Mouse (Mus musculus) heart, postnatal 14 days (tissue): Measurements from ENCODE around the gene Pym1. TPM values are rescaled to one million over a fixed set of nuclear protein-coding genes. Genes with fewer than 3 reads are reported as not detected.
A peak's percentile ranks its signal among the peaks of the same experiment; 100 is the strongest.
"Not testable (repeated sequence)": the region's sequence is repeated elsewhere in the genome, so short reads cannot be mapped to it uniquely, and the experiment has no call there.

Source experiments
- DNase-seq, 2 experiments: peaks; one replicate each; pipeline ENCODE4 v3.0.0; 2021 to 2022
- intact Hi-C: fragments of 180-260 bp; cut with DNase I; formaldehyde crosslinking; loops from one replicate; pipeline ENCODE4 v1.15.1; 2025
- long read RNA-seq, 2 experiments: library from polyadenylated mRNA; stranded (forward); transcript quantifications; one replicate each; pipeline ENCODE4 v2.0.0; 2021
- total RNA-seq, 2 experiments: library from RNA; stranded (reverse); gene quantifications; 2 replicates each; pipeline ENCODE4 v1.2.3; 2021

Pym1 gene
- total RNA-seq = 1 to 10 TPM; 8.5 to 9.0 TPM
- long read RNA-seq, experiment 1, transcript Pym1-201 (3 exons, 1,156 nt) = major isoform, 5 of 8 reads
- long read RNA-seq, experiment 1, partial matches to known transcripts = 0 of 8 reads
- long read RNA-seq, experiment 1, other reads (novel, unspliced or antisense) = 2 of 8 reads
- long read RNA-seq, experiment 2 = 0 reads

DNA sequence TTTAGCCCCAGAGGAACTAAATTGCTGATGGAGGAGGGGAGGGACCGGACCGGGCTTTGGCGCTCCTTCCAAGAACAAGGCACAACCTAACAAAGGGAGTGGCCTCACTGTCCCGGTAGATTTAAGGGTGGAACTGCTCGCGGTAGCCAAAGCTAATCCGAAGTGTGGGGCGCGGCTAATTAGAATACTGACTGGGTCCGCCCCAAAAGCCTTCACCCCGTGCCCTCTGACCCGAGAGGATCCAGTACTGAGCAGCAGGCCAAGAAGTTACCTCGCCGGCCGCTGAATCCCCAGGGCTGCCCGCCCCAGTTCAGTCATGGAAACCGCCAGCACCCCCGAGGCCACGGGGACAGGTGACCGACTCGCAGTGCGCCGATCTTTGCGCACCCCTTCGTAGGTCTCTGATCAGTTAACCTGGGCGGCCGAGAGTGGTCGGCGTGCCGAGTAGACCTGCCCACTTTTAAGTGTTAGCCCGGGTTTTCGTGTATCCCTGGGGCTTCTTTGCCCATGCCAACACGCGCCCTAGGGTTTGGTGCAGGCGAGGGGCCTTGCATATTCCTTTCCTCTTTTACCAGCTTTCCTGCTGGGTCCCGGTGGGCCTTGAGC lies at the start of gene Pym1:
Pym1 (plus strand) TSS at position 244 of the 606 bp plus-strand sequence.
- DNase-seq = peak; percentile 71
- intact Hi-C loops = loop anchor here (2.0 kb wide), 1 partner anchor 57 kb away; the partner anchor contains the start of genes Dnajc14 and Tmem198b

DNA sequence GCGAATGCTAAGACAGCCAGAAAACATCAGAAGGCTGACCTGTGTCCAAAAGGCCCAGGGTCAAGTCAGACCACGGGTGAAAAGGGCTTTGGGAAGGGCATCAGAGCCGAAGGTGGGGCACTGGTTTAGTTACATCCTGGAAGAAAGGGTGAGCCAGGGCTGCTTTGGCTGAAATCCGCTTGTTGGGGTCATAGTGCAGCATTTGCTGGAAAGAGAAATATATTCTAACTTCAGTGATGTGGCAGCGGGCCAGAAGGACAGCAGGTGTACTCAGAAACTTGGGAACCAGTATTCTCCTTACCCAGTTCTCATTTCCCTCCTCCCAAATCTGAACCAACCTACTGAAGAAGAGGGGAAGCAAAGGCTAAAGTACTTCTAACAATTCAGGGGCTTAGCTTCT lies 48.7 kb upstream of the Pym1 start:
- no peak for DNase-seq
- intact Hi-C loops = no loop called here

DNA sequence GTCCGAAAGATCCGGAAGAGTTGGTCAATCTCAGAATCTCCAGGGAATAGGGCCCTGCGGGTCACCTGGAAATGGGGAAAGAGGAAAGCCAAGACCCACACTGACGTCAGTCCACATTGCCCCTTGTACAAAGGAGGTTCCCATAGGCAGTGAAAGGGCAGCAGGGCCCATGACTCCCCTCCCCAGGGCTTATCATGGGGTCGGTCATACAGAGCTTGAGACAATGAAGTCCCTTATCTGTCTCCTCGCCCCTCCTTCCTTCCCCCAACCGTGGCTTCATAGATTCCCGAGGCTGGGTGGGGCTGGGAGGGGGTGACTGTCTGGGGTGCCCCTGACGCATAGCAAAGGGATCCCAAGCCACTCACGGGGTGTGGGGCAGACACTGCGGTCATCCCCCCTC lies 48.1 kb upstream of the Pym1 start:
- no peak for DNase-seq
- intact Hi-C loops = no loop called here

DNA sequence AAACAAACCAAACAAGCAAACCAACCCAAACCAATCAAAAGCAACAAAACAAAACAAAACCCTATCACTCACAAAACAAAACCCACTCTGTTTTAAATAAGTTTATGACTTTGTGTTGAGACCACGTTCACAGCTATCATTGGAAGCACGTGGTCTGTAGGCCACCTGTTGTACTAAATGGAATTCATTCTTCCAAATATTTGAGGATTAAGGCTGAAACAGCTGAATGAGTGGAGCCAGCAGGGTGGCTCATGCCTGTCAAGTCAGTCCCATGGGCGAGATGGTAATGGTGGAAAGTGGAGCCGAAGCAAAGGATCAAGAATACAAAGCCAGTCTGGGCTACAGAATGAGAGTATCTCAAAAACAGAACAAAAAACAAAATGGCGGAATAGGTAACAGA lies 47.0 kb upstream of the Pym1 start:
- intact Hi-C loops = no loop called here
- no peak for DNase-seq

DNA sequence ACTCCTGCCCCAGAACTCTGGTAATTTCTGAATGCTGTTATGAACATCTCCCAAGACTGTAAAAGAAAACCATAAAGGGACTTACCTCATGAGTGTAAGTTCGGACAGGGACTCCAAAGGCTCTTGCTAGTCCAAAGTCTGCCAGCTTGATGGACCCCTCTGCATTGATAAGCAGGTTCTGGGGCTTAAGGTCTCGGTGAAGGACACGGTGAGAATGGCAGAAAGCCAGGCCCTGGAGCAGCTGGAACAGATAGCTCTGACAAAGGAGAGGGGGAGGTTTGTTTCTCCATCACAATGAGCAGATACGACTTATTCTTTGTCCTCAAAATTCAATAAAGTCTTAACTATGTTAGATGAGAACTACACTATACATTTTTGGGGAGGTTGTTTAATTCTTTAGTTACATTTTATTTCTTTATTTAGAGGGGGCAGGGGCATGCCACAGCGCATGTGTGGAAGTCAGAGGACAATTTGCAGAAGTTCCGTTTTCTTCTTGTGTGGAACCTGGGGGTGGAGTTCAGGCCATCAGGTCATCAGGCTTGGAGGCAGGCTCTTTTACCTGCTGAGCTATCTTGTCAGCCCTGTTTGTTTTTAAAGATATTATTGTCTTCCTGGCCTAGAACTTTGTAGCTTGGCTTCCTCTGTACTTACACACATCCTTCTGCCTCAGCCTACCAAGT lies 45.2 kb upstream of the Pym1 start:
- no peak for DNase-seq
- intact Hi-C loops = no loop called here

DNA sequence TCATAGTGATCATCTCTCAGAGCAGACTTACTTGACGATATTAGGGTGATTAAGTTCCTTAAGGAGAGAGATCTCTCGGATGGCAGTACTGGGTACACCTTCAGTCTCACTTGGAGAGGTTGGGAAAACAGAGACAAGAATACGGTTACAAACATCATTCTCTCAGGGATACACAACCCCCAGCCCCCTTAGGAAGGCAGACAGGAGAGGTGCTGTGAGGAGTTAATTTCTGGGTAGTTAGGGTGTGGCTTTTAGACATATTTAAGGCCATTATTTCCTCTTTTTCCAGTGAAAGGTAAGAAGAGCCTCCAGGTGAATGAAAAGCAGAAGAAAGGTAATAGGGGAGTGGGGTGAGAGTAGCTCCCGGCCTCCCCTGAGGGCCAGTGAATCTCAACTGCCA lies 43.8 kb upstream of the Pym1 start, which contains the start of gene Pmel:
Pmel (plus strand) TSS at position 301 of the 400 bp plus-strand sequence.
- intact Hi-C loops = no loop called here
- no peak for DNase-seq

DNA sequence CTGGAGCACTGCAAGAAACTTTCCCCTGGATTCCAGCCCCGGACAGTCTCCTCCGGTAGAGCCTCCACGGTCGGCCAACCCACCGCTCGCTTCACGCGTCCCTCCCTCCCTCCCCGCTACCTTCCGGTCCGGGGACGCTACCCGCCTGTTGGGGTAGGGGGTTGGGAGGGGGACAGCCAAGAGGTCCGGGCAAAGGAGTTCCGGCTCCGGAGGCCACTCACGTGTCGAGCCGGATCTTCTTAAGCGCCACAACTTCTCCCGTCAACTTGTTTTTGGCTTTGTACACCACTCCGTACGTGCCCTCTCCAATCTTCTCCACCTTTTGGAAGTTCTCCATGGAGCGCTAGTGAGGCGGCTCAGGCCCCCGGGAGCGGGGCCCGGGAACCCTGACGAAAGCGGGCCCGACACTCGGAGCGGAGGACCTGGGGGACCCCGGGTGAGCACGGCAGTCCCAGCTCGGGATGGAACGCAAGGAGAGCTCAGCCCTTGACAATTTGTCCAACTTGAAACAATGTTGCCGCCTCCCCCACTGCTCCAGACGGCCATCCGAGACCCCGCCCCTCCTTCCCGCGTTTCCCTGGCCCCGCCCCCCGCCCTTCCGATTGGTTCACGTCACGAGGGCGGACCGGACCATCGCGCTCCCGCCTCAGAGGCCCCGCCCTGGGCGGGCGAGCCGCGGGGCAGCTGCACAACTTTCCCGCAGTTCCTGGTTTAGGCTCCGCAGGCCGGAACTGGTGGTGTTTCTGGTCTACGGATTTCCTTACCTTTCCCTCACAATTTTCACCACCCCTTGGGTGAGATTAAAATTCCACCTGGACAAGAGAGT lies 43.0 kb upstream of the Pym1 start, which contains the start of gene Cdk2:
Cdk2 (minus strand) TSS at position 541 of the 826 bp plus-strand sequence.
- peak; percentile 95 for DNase-seq
- intact Hi-C loops = no loop called here

DNA sequence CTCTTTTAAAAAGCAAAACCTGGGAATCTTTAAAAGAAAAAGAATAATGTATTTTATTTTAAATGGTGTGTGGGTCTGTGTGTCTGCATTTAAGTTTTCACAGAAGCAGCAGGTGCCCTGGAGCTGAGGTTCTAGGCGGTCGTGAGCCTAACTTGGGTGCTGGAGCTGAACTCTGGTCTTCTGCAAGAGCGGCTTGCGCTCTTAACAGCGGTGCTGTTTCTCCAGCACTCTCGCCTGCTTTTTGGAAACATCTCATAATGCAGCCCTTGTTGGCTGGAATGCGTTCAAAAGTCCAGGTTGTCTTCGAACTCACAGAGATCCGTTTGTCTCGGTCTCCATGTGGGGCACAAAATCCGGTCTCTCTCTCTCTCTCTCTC lies 42.4 kb upstream of the Pym1 start:
- intact Hi-C loops = no loop called here
- DNase-seq = peak in 1 of 2 experiments; percentile 39

DNA sequence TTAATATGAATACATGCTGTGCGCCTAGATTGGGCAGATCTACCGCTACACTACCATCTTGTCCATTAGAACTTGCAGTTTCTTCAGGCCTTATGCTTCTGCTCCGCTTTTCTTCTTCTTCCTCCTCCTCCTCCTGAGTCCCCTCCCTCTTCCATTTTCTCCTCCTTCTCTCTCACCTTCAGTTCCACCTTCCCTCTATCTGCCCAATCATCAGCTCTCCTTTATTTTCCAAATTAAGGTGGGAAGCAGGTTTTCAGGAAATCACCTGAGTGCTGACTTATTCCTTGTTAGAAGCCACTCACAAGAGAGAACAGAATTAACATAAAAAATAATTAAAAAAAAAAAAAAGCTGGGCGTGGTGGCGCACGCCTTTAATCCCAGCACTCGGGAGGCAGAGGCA lies 36.4 kb upstream of the Pym1 start:
- intact Hi-C loops, DNase-seq: not testable (repeated sequence)

DNA sequence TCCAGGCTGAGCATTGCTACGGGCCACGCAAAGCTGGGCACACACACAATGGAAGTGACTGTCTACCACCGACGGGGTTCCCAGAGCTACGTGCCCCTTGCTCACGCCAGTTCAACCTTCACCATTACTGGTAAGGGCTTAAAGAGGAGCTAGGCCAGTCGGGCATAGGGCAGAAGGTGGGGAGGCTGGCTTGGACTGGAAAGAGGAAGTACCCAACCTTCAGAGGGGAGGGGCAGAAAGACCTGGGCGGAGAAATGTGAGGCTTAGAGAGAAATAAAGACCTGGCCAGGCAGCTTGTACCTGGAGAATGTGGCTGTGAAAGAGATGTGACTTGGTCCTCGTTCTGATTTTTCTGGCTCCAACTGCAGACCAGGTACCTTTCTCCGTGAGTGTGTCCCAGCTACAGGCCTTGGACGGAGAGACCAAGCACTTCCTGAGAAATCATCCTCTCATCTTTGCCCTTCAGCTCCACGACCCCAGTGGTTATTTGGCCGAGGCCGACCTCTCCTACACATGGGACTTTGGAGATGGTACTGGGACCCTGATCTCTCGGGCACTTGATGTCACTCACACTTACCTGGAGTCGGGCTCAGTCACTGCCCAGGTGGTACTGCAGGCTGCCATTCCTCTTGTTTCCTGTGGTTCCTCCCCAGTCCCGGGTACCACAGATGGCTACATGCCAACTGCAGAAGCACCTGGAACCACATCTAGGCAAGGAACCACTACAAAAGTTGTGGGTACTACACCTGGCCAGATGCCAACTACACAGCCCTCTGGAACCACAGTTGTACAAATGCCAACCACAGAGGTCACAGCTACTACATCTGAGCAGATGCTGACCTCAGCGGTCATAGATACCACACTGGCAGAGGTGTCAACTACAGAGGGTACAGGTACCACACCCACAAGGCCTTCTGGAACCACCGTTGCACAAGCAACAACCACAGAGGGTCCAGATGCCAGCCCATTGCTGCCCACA lies 31.8 kb upstream of the Pym1 start:
- DNase-seq = no peak
- intact Hi-C loops = no loop called here

DNA sequence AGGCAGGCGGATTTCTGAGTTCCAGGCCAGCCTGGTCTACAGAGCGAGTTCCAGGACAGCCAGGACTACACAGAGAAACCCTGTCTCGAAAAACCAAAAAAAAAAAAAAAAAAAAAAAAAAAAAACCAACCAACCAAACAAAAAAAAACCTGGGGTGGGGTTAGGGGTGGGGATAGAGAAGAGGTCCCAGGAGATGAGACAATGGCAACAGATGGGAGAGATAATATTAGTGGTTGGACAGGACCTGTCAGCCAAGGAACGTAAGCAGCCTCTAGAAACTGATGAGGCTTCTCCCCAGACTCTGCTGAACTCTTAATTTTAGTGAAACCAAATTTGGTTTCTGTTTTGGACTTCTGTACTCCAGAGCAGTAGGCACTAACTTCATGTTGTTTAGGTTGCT lies 22.2 kb upstream of the Pym1 start:
- DNase-seq, intact Hi-C loops: not testable (repeated sequence)

DNA sequence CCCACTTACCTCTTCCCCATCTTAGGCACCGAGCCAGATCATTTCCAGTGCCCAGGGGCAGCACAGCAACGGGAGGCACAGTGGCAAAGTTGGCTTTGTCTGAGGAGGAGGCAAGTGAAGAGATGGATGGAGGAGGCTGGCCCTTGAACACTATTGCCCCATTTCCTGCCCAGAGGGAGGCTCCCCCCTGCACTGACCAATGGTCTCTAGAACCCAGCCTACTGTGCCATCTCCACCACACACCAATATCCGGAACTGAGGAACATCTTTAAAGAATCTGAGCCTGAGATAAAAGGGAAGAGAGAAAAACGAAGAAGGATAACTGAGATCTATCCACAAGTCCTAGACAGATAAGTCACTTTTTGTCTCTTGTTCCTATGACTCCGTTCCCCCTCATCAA lies 19.6 kb upstream of the Pym1 start:
- intact Hi-C loops = no loop called here
- DNase-seq = no peak

DNA sequence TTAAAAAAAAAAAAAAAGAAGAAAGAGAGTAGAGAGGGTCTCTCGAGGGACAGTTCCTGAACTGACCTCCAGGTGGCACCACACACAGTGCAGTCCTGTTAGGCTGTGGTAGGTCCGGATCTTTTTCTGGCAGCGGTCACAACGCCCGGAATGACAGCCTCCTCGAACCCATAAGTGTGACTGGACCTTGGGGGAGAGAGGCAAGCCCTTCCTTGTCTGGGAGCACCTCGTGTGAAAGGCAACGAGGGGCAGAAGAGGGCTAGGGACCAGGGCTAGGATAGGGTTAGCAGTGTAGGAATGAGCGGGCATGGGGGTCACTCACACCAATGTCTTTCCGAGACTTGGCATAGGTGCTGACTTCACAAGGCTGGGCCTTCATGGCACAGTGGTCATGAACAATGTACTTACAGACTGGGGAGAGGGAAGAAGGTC lies 16.7 kb upstream of the Pym1 start:
- DNase-seq = peak; percentile 77 to 86
- intact Hi-C loops = loop anchor here (2.0 to 10.0 kb wide), 2 partner anchors 164 to 244 kb away; no protein-coding TSS in a partner anchor

DNA sequence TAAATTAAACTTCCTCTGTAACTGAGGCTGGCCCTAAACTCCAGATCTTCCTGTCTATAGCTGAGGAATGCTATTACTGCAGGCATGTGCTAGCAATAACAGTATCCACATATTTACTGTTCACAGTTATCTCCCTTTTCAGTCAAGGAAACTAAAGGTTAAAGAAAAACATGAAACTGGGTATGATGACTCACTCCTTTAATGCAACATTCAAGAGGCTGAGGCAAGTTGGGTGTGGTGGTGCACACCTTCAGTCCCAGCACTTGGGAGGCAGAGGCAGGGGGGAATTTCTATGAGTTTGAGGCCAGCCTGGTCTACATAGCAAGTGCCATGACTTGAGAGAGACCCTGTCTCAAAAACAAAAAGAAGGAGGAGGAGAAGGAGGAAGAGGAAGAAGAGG lies 15.7 kb upstream of the Pym1 start:
- no peak for DNase-seq
- intact Hi-C loops = loop anchor here (2.0 to 10.0 kb wide), 2 partner anchors 163 to 243 kb away; no protein-coding TSS in a partner anchor

DNA sequence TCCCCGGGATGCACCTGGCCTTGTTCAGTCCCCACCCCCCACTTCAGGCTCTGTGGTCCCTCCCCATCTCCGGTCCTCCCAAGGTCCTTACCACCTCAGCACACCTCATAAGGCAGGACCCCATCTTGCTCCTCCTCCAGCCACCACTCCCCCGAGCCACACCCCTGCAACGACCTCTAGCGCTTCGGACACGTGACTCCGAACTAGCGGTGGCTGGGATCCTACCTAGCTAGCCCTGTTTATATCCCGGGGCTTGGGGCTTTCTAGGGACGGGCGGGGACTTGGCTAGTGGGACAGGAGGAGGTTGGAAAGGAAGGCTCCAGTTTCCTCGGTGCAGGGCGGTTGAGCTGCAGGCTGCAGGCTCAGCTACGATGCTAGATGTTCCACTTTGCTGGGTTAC lies 10.3 kb upstream of the Pym1 start:
- DNase-seq = no peak
- intact Hi-C loops = loop anchor here (10.0 kb wide), 1 partner anchor 237 kb away; no protein-coding TSS in a partner anchor

DNA sequence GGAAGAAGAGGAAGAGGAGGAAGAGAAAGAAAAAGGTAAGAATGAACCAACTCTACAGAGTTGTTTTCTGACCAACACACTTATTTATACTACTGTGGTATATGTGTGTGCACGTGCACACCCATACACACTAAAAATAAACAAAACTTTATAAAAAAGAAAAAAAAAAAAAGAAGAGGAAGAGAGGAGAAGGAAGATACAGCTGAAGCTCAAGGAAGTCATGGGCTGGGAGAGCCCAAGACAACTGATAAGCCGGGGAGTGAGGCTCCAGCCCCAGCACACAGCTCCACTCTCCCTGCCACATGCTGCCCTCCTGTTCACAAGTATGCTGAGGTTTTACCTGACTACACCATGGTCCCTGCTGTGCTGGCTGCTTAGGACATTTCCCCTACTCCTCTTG lies 7.4 kb upstream of the Pym1 start:
- intact Hi-C loops = no loop called here
- no peak for DNase-seq

DNA sequence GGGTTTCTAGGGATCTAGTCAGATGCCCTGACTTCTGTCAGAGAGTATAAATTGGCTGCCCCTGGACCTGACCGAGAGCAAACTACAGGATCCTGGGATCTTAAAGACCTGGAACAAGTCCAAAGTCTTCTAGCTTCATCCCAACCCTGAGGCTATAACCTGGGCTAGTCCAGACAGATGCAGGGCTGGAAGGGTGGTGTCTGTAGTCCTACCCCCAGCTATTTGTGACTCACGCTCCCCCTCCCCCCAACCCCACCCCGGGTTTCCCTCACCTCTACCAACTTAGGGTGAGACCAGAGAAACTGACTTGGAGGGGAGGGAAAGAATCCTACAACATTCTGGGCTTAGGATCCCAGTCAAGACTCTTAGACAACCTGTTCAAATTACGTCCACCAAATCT lies 5.1 kb upstream of the Pym1 start:
- DNase-seq = no peak
- intact Hi-C loops = no loop called here

DNA sequence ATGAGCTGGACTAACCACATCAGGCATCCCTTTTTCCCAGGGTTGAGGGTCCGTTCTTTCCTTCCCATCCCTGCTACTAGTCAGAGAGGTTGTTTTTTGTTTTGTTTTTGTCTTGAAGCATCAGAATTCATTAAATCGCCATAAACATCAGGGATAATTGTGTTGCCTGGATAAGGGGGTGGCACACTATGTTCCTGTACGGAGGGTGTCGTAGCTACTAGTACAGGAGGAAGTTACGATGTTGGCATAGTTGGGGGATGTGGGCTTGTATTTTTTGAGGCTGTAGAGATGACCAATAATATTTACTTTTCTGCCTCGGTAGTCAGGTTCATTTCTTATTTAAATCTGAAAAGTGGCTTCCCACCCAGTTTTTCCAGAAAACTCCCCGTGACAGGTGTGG lies 4.5 kb upstream of the Pym1 start:
- intact Hi-C loops = no loop called here
- no peak for DNase-seq

DNA sequence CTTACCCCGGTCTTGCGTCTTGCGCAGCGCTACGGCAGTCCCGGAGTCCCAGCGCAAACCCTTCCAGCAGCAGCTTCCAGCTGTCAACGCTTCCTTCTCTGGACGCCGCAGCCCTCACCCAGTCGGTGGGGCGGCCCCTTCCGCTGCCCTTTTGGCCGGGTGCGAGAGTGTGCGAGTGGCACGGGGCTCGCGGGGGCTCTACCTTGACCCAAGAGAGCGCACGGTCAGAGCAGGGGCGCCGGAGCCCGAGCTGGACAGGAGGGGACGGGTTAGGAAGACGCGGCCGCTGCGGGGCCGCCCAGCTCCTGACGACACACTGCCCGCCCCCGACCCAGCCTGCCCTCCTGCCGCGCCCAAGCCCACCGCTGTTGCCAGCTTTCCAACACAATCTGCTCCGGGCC lies 3.9 kb upstream of the Pym1 start:
- intact Hi-C loops = no loop called here
- DNase-seq = peak; percentile 73 to 78

DNA sequence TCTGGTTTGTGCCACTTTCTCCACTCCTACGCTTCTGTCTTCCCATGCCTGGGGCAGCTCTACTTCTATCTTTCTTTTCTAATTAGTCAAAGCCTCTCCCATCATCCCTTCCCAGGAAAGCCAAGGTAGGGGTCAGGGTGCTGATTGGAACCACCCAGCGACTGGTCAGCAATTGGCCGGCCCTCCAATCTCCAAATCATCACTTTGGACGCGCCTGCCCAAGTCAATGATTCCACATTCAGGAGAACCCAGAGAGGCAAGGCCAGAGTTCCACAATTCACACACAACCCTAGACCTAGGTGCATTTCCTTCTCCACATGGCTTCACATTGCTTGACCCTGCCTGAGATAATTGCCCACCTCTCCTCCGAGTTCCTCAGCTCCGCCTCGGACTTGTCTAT lies 3.5 kb upstream of the Pym1 start:
- intact Hi-C loops = no loop called here
- no peak for DNase-seq
